Comparison of ENCODE assay signal across 8 mouse cellular contexts in genomic region chr10:67539401-67539730, GRCm38 (mm10). TPM values are rescaled to one million over a fixed set of nuclear protein-coding genes. Genes with fewer than 3 reads are reported as not detected.
A peak's percentile ranks its signal among the peaks of the same experiment; 100 is the strongest.
DNase-seq lines count a peak whose midpoint lies in the region; ATAC-seq lines count a peak whose summit lies in the region.

No protein-coding gene starts in this region.

- DNase-seq in kidney, postnatal 4 days: no peak
- peak; percentile 44 for DNase-seq in forebrain, embryonic 11.5 days (ENCODE audit: low spot score)
- DNase-seq in embryo, embryonic 10 days (ENCODE audit: low spot score): no peak
- no peak for DNase-seq in liver
- DNase-seq in cerebellum, adult 11 months: no peak

- no peaks in the 10 kb centered on the region for H3K9me3 ChIP-seq in kidney, embryonic 14.5 days (ENCODE audit: control insufficient read depth, low read length)
- H3K9me3 ChIP-seq in forebrain, embryonic 11.5 days (ENCODE audit: control insufficient read depth, low read length): no peaks in the 10 kb centered on the region
- H3K9me3 ChIP-seq in limb, embryonic 12.5 days: no peaks in the 10 kb centered on the region

- peaks cover under 1% of the 10 kb centered on the region; the same call in 1 of the 2 replicates for H3K36me3 ChIP-seq in kidney, embryonic 14.5 days (ENCODE audit: control insufficient read depth, insufficient read depth, low read length)
- H3K36me3 ChIP-seq in forebrain, embryonic 11.5 days (ENCODE audit: control insufficient read depth, insufficient read depth, low read length): no peaks in the 10 kb centered on the region
- H3K36me3 ChIP-seq in limb, embryonic 12.5 days: 0 out of 2 replicates have a peak, but pooled peaks cover 2% of the 10 kb centered on the region

- ATAC-seq in kidney, embryonic 14.5 days (ENCODE audit: low FRiP score, low TSS enrichment): no peak
- ATAC-seq in forebrain, embryonic 11.5 days (replicated peaks; ENCODE audit: low FRiP score): no peak
- no peak for ATAC-seq in limb, embryonic 12.5 days (ENCODE audit: insufficient number of reproducible peaks, insufficient read depth, low FRiP score, low TSS enrichment, low read depth)

- WGBS in kidney, embryonic 14.5 days: 36% methylated on average over 6 of the region's 6 CpGs
- 35% methylated on average over 6 of the region's 6 CpGs for WGBS in forebrain, embryonic 11.5 days
- 35% methylated on average over 6 of the region's 6 CpGs for WGBS in limb, embryonic 12.5 days

- H3K9ac ChIP-seq in kidney, embryonic 14.5 days (ENCODE audit: low read depth, low read length): no peak overlapping the region
- H3K9ac ChIP-seq in forebrain, embryonic 11.5 days (ENCODE audit: low read length): no peak overlapping the region
- no peak overlapping the region for H3K9ac ChIP-seq in limb, embryonic 12.5 days (replicated peaks)

- peaks cover 56% of the 10 kb centered on the region for H3K27me3 ChIP-seq in kidney, embryonic 14.5 days (ENCODE audit: control insufficient read depth, insufficient read depth, low read length)
- peaks cover 75% of the 10 kb centered on the region for H3K27me3 ChIP-seq in forebrain, embryonic 11.5 days (ENCODE audit: control insufficient read depth, insufficient read depth, low read length)
- H3K27me3 ChIP-seq in limb, embryonic 12.5 days: peaks cover 75% of the 10 kb centered on the region

- peak overlapping the region; percentile 62; the same call in 1 of the 2 replicates for H3K4me3 ChIP-seq in kidney, embryonic 14.5 days (ENCODE audit: low read length)
- H3K4me3 ChIP-seq in brown adipose tissue, adult 24 weeks (ENCODE audit: insufficient read depth, low read depth, low read length): peak overlapping the region; percentile 78
- no peak overlapping the region for H3K4me3 ChIP-seq in forebrain, embryonic 11.5 days (ENCODE audit: low read depth, low read length)
- peak overlapping the region; percentile 51 for H3K4me3 ChIP-seq in limb, embryonic 12.5 days (replicated peaks)

- no peak overlapping the region; the same call in 1 of the 2 replicates for H3K4me2 ChIP-seq in kidney, embryonic 14.5 days (replicated peaks; ENCODE audit: low read depth, low read length)
- no peak overlapping the region for H3K4me2 ChIP-seq in forebrain, embryonic 11.5 days (ENCODE audit: low read depth, low read length, severe bottlenecking)
- H3K4me2 ChIP-seq in limb, embryonic 12.5 days: 0 out of 2 replicates have a peak overlapping the region, but pooled peaks have one; percentile 99

- H3K4me1 ChIP-seq in kidney, embryonic 14.5 days (ENCODE audit: control insufficient read depth, insufficient read depth, low read length): peaks cover 18% of the 10 kb centered on the region
- H3K4me1 ChIP-seq in brown adipose tissue, adult 24 weeks (ENCODE audit: control insufficient read depth, insufficient read depth, insufficient read length, low read length): peaks cover 6% of the 10 kb centered on the region; the same call in 1 of the 2 replicates
- H3K4me1 ChIP-seq in forebrain, embryonic 11.5 days (replicated peaks; ENCODE audit: control insufficient read depth, insufficient read depth, low read length): peaks cover 17% of the 10 kb centered on the region; the same call in 1 of the 2 replicates
- H3K4me1 ChIP-seq in limb, embryonic 12.5 days (replicated peaks): peaks cover 42% of the 10 kb centered on the region

- H3K27ac ChIP-seq in kidney, embryonic 14.5 days (ENCODE audit: low read depth, low read length): no peak overlapping the region
- no peak overlapping the region for H3K27ac ChIP-seq in brown adipose tissue, adult 24 weeks (replicated peaks; ENCODE audit: low read depth, low read length)
- H3K27ac ChIP-seq in forebrain, embryonic 11.5 days (ENCODE audit: low read depth, low read length): no peak overlapping the region
- no peak overlapping the region for H3K27ac ChIP-seq in limb, embryonic 12.5 days

RNA-seq across cellular contexts. Expression of gene Egr2, which starts 4.1 kb away (rescaled TPM):
- polyA plus RNA-seq in kidney, embryonic 14.5 days (2014; fragmentation: Nextera tagmentation; extraction: Ambion mirVana): 0.97 and 0.99 TPM in 2 replicates
- polyA plus RNA-seq in brown adipose tissue, adult 24 weeks (2012; ENCODE audit: insufficient read depth, insufficient read length, missing spikeins): 5.2 and 10.0 TPM in 2 replicates
- 0.29 TPM in 1 of 2 replicates, not detected in the other for polyA plus RNA-seq in forebrain, embryonic 11.5 days (2014; fragmentation: Nextera tagmentation; extraction: Ambion mirVana)
- 0.19 and 0.24 TPM in 2 replicates for polyA plus RNA-seq in limb, embryonic 12.5 days (2016; fragmentation: Nextera tagmentation; extraction: Ambion mirVana)

RNA-seq across cellular contexts. Expression of gene Ado, which starts 9.4 kb away (rescaled TPM):
- 52.6 and 82.1 TPM in 2 replicates for polyA plus RNA-seq in kidney, embryonic 14.5 days (2014; fragmentation: Nextera tagmentation; extraction: Ambion mirVana)
- 9.6 and 11.0 TPM in 2 replicates for polyA plus RNA-seq in brown adipose tissue, adult 24 weeks (2012; ENCODE audit: insufficient read depth, insufficient read length, missing spikeins)
- 60.8 and 62.9 TPM in 2 replicates for polyA plus RNA-seq in forebrain, embryonic 11.5 days (2014; fragmentation: Nextera tagmentation; extraction: Ambion mirVana)
- 80.9 and 81.4 TPM in 2 replicates for polyA plus RNA-seq in limb, embryonic 12.5 days (2016; fragmentation: Nextera tagmentation; extraction: Ambion mirVana)
